Mouse (Mus musculus): Measurements from ENCODE around the gene Slc6a21.

The Slc6a21 gene

DNA sequence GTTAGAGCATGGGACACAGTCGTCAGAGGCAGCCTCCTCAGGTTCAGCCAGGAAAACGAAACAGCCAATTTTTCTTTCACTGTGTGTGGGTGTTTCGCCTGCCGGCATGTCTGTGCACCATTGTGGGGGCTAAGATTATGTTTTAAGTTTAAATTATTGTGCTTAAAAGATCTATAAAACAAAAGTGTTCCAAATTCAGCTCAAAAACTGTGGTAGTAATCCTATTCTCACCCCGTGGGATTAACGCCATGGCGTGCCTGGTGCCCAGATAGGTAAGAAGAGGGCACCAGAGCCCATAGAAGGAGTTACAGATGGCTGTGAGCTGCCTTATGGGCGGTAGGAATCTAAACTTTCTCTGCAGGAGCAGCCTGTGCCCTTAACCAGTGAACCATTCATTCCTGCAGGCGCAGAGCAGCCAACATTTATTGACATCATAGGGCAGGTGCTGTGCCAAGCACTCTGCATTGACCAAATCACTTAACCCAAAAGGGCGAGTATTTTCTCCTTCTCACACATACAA, 37.9 kb downstream of the Slc6a21 start:
- no peak for DNase-seq (ENCODE audit: low read depth, low spot score)

DNA sequence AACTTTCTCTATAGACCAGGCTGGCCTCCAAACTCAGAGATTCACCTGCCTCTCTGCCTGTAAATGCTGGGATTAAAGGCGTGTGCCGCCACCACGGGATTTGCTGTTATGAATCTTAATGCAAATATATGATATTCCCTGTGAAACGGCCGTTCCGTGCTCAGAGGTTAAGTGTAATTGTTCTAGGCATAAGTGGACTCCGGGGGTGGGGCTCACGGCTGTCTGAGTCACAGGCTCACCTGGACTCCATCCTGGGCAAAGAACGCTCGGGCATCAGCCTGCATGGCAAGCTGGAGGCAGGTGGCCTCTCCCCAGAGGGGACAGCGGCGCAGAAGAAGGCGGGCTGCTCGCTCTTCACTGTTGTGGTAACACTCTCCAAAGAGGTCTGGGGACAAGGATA, 39.2 kb downstream of the Slc6a21 start:
- no peak for DNase-seq (ENCODE audit: low read depth, low spot score)

DNA sequence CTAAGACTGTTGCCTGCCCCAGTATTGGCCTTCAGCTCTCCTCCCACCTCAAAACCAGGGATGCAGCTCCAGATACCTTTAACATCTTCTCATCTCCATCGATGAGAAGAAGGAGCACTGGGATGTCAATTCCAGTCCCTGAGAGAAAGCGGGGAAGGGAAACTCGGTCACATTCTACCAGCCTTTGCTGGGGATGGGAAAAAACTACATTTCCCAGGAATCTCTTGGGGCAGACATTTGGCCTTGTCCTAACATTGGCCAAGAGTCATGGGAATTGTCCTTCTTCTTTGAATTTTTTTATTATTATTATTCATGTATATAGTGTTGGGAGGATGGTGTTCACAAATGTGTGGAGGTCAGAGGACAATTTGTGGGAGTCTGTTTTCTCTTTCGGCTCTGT, 44.9 kb downstream of the Slc6a21 start:
- no peak for DNase-seq (ENCODE audit: low read depth, low spot score)

DNA sequence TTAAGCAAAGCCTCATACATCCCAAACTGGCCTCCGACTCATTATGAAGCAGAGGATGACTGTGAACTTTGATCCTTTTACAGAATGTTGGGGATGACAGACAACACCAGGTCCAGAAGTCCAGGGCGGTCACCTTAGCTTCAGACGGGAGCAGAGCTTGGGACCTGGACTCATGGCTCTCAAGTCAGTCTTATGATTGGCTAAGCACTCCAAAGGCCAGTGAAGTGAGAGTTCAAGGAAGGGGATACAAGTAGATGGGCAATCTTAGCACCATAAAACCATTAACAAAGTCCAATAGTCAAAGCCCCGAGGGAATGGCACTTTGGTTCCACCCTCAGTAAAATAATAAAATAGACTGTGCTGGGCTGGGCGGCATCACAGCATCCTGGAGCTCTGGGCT, 45.8 kb downstream of the Slc6a21 start:
- DNase-seq (ENCODE audit: low read depth, low spot score) = no peak

DNA sequence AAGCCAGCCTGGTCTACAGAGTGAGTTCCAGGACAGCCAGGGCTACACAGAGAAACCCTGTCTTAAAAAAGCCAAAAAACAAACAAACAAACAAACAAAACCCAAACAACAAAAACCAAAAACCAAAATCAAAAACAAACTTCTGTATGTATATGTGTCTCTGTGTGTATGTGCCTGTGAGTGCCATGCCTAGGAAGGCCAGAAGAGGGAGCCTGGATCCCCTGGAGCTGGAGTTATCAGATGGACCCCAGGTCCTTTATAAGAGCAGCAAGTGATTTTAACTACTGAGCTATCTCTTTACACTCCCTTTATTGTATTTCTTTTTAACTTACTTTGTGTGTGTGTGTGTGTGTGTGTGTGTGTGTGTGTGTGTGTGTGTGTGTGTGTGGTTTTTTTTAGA, 48.5 kb downstream of the Slc6a21 start:
- DNase-seq (ENCODE audit: low read depth, low spot score) = no peak

DNA sequence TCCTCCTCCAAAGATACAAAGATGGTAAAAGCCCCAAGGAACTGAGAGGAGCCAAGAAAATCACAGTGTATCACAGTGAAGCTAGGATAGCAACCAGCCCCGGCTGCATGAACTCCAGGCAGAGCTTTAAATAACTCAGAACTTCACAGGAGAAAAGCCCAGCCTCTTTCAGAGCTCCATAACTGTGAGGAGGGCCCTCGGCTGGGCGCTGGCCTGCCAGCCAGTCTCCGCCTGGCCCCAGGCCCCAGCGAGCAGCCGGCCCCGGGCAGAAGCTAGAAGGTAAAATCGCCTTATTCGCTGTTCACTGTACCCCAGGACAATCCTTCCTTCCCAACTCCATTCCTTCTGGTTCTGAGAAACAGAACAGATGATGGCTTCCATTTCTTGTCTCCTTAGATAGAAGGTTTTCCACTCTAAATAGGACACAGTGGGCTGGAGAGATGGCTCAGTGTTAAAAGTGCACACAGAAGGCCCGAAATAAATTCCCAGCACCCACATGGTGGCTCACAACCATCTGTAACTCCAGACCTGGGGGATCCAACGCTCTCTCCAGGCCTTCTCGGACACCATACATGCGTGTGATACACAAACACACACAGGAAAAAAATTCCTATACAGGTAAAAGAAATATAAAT, 51.6 kb downstream of the Slc6a21 start:
- no peak for DNase-seq (ENCODE audit: low read depth, low spot score)

DNA sequence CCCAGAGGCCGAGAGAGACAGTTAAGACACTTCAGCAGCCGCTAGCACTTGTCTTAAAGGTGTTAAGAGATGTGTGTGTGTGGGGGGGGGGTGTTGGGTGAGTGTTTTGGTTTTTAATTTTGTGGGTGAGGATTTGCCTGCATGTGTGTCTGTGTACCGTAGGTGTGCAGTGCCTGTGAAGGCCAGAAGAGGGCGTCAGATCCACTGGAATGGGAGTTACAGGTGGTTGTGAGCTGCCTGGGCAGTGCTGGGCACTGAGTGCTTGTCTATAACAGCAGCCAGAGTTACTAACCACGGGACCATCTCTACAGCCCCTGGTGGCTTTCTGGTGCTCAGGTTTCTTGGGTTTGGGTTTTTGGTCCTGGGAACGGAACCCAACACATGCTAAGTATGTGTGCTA, 54.2 kb downstream of the Slc6a21 start:
- no peak for DNase-seq (ENCODE audit: low read depth, low spot score)

DNA sequence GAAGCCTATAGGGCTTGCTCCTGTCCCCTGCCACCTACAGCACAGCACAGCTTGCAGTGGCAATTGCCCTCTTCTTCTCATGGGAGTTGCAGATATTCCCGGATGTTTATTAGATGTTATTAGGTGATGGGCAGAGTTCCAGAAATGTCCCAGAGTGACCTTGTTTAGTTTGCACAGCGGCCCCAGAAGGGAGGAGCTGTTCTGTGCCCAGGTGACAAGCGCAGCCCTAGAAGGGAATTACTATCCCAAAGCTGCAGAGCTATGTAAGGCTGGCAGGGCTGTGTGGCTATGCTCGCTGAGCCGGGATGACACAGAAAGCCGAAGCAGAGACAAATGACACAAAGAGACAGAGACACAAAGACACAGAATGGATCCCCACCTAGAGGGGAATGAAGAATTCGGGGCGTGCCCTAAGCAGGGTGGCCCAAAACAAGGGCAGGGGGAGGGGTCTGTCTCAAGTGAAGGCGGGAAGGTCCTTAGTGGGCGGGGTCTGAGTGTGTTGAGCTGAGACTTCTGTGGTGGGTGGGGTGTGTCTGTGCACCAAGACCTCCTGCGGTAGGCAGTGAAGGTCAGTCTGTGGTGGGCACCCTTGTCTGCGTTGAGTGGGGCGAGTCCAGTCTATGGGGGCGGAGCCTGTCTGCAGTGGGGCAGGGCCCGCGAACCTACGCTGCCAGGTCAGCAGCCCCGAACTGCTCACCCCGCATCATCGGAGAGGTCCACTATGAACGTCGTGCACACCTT, 55.5 kb downstream of the Slc6a21 start:
- DNase-seq (ENCODE audit: low read depth, low spot score) = peak; percentile 64

DNA sequence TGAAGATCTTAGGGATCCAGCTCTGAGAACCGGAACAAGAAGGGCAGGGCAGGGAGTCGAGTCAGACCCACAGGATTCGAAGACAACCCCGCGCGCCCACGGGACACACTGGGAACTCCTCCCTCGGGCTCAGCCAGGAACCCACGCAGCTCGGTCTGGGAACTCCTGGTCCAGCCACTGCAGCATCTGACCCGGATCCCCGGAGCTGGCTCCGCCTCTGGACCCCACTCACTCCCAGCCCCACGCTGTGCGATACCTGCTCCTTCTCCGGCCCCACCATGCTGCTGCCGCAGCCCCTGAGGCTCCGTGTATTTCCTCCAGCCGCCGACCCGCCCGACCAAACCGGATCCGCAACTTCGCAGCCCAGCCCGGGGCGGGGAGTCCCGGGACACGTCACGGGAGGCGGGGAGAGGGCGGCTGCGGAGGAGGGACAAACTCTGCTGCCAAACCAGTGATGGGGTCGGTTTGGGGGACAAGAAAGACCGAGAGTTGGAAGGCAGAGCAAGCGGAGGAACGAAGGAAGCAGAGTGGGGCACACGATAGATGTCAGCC, 56.2 kb downstream of the Slc6a21 start, which contains the start of gene Trpm4:
TSS of gene Trpm4 (minus strand) at position 350 of the 552 bp plus-strand sequence.
- peak; percentile 76 for DNase-seq (ENCODE audit: low read depth, low spot score)

DNA sequence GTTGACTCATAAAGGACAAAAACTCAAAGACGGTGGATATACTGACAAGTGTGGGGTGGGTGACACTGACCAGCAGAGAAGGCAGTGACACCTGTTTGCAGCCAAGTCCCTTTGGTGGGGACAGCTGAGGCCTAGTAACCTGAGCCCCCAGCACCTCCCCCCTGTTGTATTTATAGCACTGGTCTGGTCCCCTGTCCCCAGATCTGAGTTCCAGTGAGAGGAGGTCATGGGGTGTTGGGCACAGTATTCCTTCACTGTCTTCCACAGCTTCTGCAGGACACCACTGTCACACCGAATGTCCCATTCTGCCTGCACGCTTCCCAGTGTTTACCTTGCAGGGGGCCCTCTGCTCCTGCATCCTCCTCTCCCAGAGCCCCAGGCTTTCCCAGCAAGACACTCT, 57.3 kb downstream of the Slc6a21 start:
- no peak for DNase-seq (ENCODE audit: low read depth, low spot score)

DNA sequence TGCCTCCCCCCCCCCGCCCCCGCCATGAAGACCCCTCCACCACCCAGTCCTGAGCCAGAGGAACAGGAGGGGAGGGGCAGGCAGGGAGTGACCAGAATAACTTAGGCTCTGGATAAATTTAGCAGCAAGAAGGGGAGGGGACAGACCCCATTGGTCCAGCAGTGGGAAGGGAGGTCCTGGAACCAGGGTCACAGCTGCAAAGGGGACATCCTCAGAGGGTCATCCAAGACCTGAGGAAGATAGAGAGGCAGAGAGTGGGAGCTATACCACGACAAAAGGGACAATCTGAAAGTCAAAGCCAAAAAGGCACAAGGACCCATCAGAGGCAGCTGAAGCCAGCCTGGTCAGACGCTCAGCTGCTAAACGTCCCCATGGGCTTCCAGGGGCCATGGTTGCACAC, 57.7 kb downstream of the Slc6a21 start, which contains the start of gene Hrc:
TSS of gene Hrc (plus strand) at position 235 of the 400 bp plus-strand sequence.
- no peak for DNase-seq (ENCODE audit: low read depth, low spot score)

DNA sequence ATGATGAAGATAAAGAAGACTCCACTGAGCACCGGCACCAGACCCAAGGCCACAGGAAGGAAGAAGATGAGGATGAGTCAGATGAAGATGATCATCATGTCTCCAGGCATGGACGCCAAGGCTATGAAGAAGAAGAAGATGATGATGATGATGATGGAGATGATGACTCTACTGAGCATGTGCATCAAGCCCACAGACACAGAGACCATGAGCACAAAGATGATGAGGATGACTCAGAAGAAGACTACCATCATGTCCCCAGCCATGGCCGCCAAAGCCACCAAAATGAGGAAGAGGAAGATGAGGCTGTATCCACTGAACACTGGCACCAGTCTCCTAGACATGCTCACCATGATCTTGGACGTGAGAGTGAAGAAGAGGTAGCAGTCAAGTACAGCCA, 59.0 kb downstream of the Slc6a21 start:
- no peak for DNase-seq (ENCODE audit: low read depth, low spot score)

DNA sequence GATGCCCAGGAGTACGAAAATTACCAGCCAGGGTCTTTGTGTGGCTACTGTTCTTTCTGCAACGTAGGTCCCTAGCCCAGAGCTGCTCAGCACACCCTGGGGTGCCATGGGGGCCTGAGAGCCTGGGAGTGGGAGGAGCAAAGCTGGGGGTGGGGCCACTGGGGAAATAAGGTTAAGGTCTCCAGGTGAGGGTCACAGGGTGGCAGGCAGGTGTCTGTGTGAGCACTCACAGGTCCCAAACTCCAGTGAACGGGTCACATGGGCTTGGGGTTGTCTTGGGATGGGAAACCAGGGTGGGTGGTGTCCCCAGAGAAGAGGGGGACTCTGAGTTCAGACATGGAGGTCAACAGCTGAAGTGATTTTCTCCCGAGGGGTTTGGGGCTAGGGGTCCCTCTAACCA, 60.2 kb downstream of the Slc6a21 start:
- no peak for DNase-seq (ENCODE audit: low read depth, low spot score)

DNA sequence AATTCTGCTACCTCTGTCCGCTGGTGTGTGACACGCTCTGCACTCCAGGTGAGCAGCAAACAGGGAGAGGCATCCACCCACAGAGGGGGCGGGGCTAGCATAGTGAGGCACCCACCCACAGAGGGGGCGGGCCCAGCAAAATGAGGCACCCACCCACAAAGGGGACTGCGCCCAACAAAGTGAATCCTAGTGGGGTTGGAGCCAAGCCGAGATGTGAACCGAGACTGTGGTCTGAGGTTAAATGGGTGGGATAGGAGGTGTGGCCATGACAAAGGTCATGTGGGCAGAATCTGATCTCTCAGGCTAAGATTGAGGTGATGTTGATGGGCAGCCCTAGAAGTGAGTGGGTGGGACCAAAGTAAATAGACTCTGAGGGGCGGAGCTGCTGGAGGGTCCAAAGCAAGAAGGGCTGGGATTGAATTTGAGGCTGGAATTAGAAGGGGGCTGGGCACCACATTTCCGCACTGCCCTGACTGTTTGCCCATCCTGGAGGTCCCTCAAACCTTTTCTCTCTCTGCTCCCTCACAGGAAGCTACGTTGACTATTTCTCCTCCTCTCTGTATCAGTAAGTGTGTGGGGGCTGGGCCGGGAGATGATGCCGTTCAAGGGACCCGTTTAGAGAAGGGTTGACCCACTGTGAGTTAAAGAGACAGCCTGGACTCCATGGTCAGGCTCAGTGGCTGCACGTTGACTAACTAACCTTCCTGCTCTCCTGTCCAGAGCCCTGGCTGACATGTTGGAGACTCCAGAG, 61.0 kb downstream of the Slc6a21 start:
- no peak for DNase-seq (ENCODE audit: low read depth, low spot score)

All from mesoderm, embryonic 11.5 days (tissue).